Mouse (Mus musculus): ENCODE data around the gene Gm11992. TPM values are rescaled to one million over a fixed set of nuclear protein-coding genes. Genes with fewer than 3 reads are reported as not detected.

Gm11992 gene
- polyA plus RNA-seq, 1 experiment from 2014 or later = 0.48 TPM

DNA sequence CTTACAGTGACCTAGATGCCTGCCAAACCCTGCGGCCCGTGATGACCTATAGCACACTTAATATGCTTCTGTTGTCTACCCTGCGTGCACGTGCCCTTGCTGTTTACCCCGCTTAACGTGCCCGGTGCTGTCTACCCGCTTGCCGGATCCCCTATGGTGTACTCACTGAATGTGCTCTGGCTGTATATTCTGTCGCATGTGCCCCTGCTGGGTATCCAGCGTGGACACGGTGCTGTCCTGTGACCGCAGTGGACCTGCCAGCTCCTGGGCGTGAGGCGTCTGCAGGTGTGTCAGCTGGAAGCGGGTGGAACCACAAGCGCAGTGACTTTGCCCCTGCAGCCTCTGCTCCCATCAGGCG is 288 bp downstream of the Gm11992 start, which contains the start of gene Sun3:
Gene Sun3 (minus strand): TSS at position 289 of the 358 bp plus-strand sequence.
- DNase-seq (ENCODE audit: extremely low spot score, low spot score) = no peak
- 2% methylated on average over 18 of the region's 18 CpGs for WGBS
- Histone ChIP-seq H3K9me3 (no peaks in the 10 kb centered on the region), H3K4me1 (peaks cover 15% of the 10 kb centered on the region), H3K36me3 (replicated peaks) (no peaks in the 10 kb centered on the region), H3K27ac (0 out of 2 replicates have a peak within 1 kb of the TSS, but pooled peaks have one; percentile 7), H3K4me3 (peak within 1 kb of the TSS; percentile 65), H3K27me3 (ENCODE audit: poor library complexity, severe bottlenecking) (peaks cover 27% of the 10 kb centered on the region)

DNA sequence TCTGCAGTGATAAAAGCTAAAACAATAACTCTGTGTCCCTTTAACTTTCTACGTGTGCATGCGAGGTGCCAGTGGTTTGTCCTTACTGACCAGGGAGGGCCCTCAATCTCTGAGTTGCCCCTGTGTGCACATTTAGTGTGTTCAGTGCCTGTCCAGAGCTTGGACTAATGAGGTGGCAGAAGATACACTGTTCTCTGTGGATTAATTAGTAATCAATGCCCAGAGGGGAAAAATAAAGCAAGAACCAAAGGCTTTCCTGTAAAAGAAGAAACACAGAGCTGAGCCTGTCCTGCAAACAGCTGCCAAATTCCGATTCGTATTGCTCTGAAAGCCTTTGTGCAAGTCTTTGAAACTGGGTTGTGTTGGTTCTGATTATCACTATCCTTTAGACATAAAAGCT is 1.8 kb downstream of the Gm11992 start:
- DNase-seq (ENCODE audit: extremely low spot score, low spot score) = no peak
- Histone ChIP-seq H3K4me1 (peaks cover 15% of the 10 kb centered on the region), H3K36me3 (replicated peaks) (no peaks in the 10 kb centered on the region), H3K4me3 (no peak overlapping the region), H3K27me3 (ENCODE audit: poor library complexity, severe bottlenecking) (peaks cover 27% of the 10 kb centered on the region), H3K27ac (no peak overlapping the region), H3K9me3 (no peaks in the 10 kb centered on the region)
- WGBS = 90% methylated on average over 4 of the region's 4 CpGs

DNA sequence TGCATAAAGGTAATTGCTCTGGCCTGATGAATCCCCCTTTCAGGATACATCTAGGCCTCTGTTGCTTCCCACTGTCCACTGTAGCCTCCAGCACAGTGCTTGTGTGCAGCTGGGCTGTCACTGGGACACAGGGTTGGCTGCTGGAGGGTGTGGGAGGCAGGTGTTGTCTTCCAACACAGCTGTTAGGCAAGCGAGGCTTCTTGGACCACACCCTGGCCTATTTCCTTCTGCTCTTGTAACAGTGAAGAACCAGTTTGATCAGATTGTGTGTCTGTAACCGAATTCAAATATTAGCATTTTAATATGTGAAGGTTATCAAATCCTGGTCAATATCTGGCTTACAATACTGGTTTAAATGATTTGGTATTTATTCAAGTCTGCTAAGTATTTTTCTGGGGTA is 3.5 kb downstream of the Gm11992 start:
- Histone ChIP-seq H3K36me3 (replicated peaks) (no peaks in the 10 kb centered on the region), H3K4me3 (no peak overlapping the region), H3K9me3 (no peaks in the 10 kb centered on the region), H3K4me1 (peaks cover 15% of the 10 kb centered on the region), H3K27ac (no peak overlapping the region), H3K27me3 (ENCODE audit: poor library complexity, severe bottlenecking) (peaks cover 27% of the 10 kb centered on the region)
- WGBS = 79% methylated on average over 2 of the region's 2 CpGs
- DNase-seq (ENCODE audit: extremely low spot score, low spot score) = no peak

DNA sequence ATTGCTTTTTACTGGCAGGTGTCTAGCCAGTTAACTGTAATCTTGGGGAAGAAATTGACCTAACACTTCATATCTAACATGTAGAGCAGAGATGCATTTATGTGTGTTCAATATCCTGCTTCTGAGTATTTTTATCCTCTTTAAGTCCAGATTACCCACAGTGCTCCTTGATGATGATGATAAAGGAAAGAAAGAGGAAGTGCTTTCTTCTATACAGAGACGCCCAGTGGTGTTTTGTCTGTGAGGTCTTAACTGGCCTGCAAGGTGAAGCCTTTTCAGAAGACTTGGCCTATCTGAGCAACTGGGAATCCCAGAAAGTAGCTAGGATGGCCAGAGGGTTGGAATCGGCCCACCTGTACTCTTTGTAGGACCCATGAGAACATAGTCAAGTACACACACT is 8.5 kb downstream of the Gm11992 start:
- H3K4me1 ChIP-seq = no peaks in the 10 kb centered on the region
- no peaks in the 10 kb centered on the region for H3K9me3 ChIP-seq
- no peak for DNase-seq (ENCODE audit: extremely low spot score, low spot score)
- no peak overlapping the region for H3K27ac ChIP-seq
- H3K4me3 ChIP-seq = no peak overlapping the region
- WGBS = 78% methylated on average over 2 of the region's 2 CpGs
- no peaks in the 10 kb centered on the region for H3K27me3 ChIP-seq (ENCODE audit: poor library complexity, severe bottlenecking)
- no peaks in the 10 kb centered on the region for H3K36me3 ChIP-seq (replicated peaks)

DNA sequence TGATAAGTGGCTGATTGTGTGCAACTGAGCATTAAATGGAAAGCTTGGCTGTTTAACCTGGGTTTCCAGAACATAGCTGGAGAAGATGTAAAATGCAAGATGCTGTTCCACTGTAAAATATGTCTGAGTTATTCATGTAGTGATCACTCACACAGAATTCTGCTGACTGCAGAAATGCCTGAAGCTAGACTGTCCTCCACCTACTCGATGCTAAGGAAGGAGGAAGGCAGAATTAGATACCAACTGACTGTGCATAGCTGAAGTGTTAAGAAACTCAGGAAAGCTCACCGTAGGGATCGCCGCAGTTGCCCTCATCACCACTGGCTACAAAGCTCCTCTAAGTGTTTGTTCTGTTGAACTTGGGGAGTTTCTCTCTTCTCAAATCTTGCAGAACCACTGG is 9.3 kb downstream of the Gm11992 start:
- H3K27me3 ChIP-seq (ENCODE audit: poor library complexity, severe bottlenecking) = no peaks in the 10 kb centered on the region
- H3K36me3 ChIP-seq (replicated peaks) = no peaks in the 10 kb centered on the region
- WGBS = 94% methylated on average over 4 of the region's 4 CpGs
- H3K9me3 ChIP-seq = no peaks in the 10 kb centered on the region
- no peak for DNase-seq (ENCODE audit: extremely low spot score, low spot score)
- H3K4me1 ChIP-seq = no peaks in the 10 kb centered on the region
- H3K27ac ChIP-seq = no peak overlapping the region
- no peak overlapping the region for H3K4me3 ChIP-seq

DNA sequence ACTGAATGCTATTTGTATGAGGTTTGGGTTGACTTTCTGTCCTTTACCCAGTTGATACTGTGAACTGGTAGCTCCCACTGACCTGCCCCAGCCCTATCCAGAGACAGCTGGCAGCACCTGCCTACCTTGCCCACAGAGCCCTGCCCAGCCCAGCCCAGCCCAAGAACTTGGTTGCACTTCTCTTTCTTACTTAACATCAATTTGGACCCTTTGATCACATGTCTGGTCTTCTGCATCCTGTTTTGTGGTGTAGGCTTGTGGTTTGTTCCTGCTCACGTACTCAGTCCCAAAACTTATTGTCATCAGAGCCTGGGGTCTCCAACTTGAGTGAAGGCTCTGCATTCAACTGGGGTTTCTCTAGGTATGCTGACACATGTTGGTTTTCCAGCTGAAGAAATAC is 11.6 kb downstream of the Gm11992 start:
- 70% methylated on average over 1 of the region's 1 CpGs for WGBS
- H3K27me3 ChIP-seq (ENCODE audit: poor library complexity, severe bottlenecking) = no peaks in the 10 kb centered on the region
- H3K4me1 ChIP-seq = no peaks in the 10 kb centered on the region
- no peak overlapping the region for H3K4me3 ChIP-seq
- H3K27ac ChIP-seq = no peak overlapping the region
- no peaks in the 10 kb centered on the region for H3K36me3 ChIP-seq (replicated peaks)
- DNase-seq (ENCODE audit: extremely low spot score, low spot score) = no peak
- H3K9me3 ChIP-seq = no peaks in the 10 kb centered on the region

DNA sequence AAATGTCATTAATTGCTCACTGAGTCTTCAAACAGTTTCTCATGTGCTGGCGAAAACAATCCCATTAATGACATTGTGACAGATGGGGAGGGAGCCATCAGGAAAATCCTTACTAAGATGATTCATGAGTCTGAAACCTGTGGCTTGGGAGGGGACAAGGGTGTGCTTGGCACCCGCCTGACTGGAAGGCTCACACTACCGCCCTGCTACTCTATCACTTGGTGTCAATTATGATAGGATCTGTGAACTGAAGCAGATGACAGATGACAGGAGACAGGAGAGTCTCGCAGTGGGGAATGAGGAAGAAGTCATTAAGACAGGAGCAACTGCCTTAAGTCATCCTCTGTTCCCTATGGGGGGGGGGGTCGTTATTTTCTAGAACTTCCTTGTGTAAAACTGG is 12.1 kb downstream of the Gm11992 start:
- no peak overlapping the region for H3K4me3 ChIP-seq
- no peaks in the 10 kb centered on the region for H3K9me3 ChIP-seq
- H3K4me1 ChIP-seq = no peaks in the 10 kb centered on the region
- no peak for DNase-seq (ENCODE audit: extremely low spot score, low spot score)
- H3K27me3 ChIP-seq (ENCODE audit: poor library complexity, severe bottlenecking) = no peaks in the 10 kb centered on the region
- H3K27ac ChIP-seq = no peak overlapping the region
- 80% methylated on average over 5 of the region's 5 CpGs for WGBS
- no peaks in the 10 kb centered on the region for H3K36me3 ChIP-seq (replicated peaks)

DNA sequence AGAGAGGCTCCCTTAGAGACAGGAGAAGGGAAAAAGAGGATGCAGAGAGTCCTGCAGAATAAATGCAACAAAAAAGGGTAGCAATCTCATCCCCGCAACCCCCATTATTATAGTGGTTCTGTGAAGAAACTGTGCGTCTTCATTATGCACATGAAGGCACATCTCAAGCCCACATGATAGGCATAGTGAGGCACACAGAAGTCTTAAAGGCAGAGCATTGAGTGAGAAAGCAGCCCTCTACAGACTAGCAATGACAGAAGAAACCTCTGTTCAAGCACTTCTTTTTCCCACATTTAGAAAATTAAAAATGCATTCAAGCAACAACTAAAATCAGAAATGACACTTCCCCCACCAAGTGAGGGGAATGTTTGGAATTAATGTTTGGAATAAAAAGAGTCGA is 28.1 kb downstream of the Gm11992 start:
- no peak for DNase-seq (ENCODE audit: extremely low spot score, low spot score)
- WGBS = 91% methylated on average over 3 of the region's 3 CpGs
- H3K27me3 ChIP-seq (ENCODE audit: poor library complexity, severe bottlenecking) = no peaks in the 10 kb centered on the region
- no peaks in the 10 kb centered on the region for H3K36me3 ChIP-seq (replicated peaks)
- H3K9me3 ChIP-seq = no peaks in the 10 kb centered on the region
- no peaks in the 10 kb centered on the region for H3K4me1 ChIP-seq
- H3K4me3 ChIP-seq = no peak overlapping the region
- H3K27ac ChIP-seq = no peak overlapping the region

DNA sequence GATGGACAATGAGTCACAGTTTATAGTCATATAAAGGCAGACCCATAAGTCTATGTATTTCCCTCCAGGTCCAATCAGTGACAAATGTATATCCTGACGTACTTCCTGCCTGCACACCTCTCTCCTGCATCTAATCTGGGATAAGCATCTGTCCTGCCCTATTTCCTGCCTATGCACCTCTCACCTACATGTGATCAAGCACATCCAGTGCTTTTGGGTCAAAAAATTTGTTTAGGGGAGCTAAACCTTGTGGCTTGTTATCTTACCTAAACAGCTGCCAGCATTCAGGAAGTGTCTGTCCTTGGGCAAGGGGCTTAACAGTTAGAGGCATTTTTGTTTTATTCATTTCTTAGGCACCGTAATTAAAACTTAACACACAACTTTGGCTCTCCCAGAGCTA is 64.8 kb downstream of the Gm11992 start:
- DNase-seq (ENCODE audit: extremely low spot score, low spot score) = no peak
- no peak overlapping the region for H3K4me3 ChIP-seq

DNA sequence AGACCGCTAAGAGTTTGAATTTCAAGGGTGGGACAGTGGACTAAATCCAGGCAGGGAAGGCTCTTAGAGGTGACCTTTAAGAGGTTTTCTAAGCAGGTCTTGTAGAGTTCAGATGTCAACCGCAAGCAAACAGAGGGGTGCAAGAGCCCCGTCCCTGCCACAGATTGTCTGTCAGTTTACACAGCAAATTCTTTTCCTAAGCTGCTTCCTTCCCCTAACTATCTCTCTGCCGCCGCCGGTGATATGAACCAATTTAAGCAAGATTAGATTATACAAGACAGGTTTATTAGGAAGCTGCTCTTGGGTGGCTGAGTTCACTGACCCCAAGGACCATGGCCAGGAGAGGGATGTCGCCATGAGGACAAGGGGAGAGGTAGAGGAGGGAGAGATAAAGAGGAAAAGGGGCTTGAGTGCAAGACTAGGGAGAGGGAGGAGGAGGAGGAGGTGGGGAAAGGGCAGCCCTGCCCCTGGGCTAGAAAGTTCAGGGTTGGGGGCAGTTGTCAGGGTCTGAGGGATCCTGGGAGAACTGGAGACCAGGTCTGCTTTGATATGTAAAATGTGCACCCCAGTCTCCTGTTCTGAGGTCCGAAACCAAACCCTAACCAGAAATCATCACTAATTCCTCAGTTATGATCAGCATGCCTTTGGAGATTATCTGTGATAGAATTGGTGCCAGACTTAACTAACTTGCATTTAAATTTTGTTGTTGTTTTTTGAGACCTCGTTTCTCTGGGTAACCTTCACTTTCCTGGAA is 67.2 kb downstream of the Gm11992 start:
- WGBS = 10% methylated on average over 9 of the region's 9 CpGs
- no peak for DNase-seq (ENCODE audit: extremely low spot score, low spot score)
- peak overlapping the region; percentile 33 for H3K4me3 ChIP-seq
- H3K4me1 ChIP-seq = peaks cover 42% of the 10 kb centered on the region
- H3K36me3 ChIP-seq (replicated peaks) = no peaks in the 10 kb centered on the region
- H3K27ac ChIP-seq = no peak overlapping the region
- peaks cover 63% of the 10 kb centered on the region for H3K27me3 ChIP-seq (ENCODE audit: poor library complexity, severe bottlenecking)
- no peaks in the 10 kb centered on the region for H3K9me3 ChIP-seq

More for the DNA sequence above, 64.8 kb downstream of the Gm11992 start:
- peaks cover 26% of the 10 kb centered on the region for H3K4me1 ChIP-seq
- no peaks in the 10 kb centered on the region for H3K9me3 ChIP-seq
- WGBS = 77% methylated on average over 2 of the region's 2 CpGs
- no peak overlapping the region for H3K27ac ChIP-seq
- H3K27me3 ChIP-seq (ENCODE audit: poor library complexity, severe bottlenecking) = peaks cover 41% of the 10 kb centered on the region
- H3K36me3 ChIP-seq (replicated peaks) = no peaks in the 10 kb centered on the region

DNA sequence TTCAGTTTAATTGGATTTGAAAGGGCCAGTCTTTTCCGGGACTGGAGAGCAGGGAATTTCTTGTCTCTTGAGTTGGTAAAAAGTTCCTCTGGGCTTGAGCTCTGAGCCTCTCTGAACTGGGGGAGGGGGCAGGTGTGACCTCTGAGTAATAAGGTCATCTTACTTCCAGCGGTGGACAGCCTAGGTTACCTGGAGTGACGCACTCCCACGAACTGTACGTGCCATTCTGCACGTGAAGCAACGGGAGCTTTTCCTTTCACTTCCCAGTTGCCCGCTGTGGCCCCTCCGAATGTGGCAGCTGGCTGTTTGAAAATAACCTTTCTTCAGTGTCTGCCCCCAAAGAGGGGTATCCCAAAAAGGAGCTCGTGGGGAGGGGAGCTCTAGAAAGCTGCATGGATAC is 67.7 kb downstream of the Gm11992 start:
- Histone ChIP-seq H3K4me1 (peaks cover 42% of the 10 kb centered on the region), H3K27me3 (ENCODE audit: poor library complexity, severe bottlenecking) (peaks cover 69% of the 10 kb centered on the region), H3K27ac (no peak overlapping the region), H3K9me3 (no peaks in the 10 kb centered on the region), H3K36me3 (replicated peaks) (no peaks in the 10 kb centered on the region), H3K4me3 (peak overlapping the region; percentile 33)
- no peak for DNase-seq (ENCODE audit: extremely low spot score, low spot score)
- WGBS = 1% methylated on average over 10 of the region's 10 CpGs

DNA sequence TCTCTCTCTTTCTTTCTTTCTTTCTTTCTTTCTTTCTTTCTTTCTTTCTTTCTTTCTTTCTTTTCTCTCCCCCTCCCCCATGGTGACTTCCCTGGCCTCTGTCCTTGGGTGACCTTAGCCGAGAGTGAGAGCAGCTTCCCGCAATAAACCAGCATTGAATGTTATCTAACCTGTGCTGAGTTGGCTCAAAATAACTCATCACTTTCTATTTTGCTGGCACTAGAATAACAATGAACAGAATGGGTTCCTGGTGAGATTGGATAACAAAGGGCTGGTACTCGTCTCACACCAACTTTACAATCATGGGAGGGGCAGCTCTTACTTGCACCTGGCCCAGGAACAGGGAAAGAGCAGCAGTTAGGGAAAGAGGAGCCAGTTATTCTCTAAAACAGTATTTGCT is 68.5 kb downstream of the Gm11992 start:
- WGBS = 4% methylated on average over 3 of the region's 3 CpGs
- Histone ChIP-seq H3K27ac (no peak overlapping the region), H3K27me3 (ENCODE audit: poor library complexity, severe bottlenecking) (peaks cover 71% of the 10 kb centered on the region), H3K4me1 (peaks cover 42% of the 10 kb centered on the region), H3K4me3 (no peak overlapping the region), H3K9me3 (no peaks in the 10 kb centered on the region), H3K36me3 (replicated peaks) (no peaks in the 10 kb centered on the region)
- no peak for DNase-seq (ENCODE audit: extremely low spot score, low spot score)

DNA sequence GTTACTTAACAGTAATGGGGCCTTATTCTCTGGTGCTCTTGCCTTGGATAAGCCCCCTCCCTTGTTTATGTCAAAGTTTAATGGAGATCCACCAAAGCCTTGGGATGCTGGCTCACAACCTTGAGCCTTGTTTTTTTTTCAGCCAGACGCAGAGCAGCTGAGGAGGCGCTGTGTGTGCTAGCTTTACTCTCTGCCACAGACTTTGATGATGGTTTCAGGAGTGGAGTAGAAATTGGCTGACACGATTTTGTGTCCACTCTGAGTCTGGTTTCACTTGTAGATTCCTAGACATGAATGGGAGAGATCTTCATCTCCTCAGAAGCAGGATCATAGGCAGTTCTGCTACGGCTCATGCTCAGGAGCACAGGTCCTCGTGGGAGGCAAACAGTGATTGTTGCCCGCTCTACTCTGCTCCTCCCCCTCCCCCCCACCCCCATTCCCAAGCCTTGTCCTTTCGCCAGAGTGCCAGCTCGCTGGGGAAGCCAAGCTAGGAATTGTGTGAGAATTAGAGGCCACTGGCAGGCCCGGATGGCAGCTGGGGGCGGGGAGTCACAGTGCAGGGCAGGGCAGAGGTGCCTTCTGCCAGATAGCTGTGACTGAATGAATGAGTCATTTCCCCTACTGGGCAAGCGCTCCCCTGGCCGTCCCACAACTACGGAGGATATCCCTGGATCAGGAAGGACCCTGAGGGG is 69.1 kb downstream of the Gm11992 start:
- no peak for DNase-seq (ENCODE audit: extremely low spot score, low spot score)
- Histone ChIP-seq H3K27ac (no peak overlapping the region), H3K9me3 (no peaks in the 10 kb centered on the region), H3K4me3 (peak overlapping the region; percentile 56), H3K27me3 (ENCODE audit: poor library complexity, severe bottlenecking) (peaks cover 71% of the 10 kb centered on the region), H3K36me3 (replicated peaks) (no peaks in the 10 kb centered on the region), H3K4me1 (peaks cover 42% of the 10 kb centered on the region)
- WGBS = under 1% methylated on average over 13 of the region's 13 CpGs
